Mouse (Mus musculus) intestine, embryonic 16.5 days (tissue): Measurements from ENCODE around the gene Ccdc91. TPM values are rescaled to one million over a fixed set of nuclear protein-coding genes. Genes with fewer than 3 reads are reported as not detected.

Experiments
- ATAC-seq: fragments of 200-750 bp; cut with Nextera tagmentation; 2 replicates; pipeline ENCODE4 v1.8.0; 2017; ENCODE audit warnings: moderate TSS enrichment, moderate library complexity
- H3K27ac ChIP-seq: fragments of 300-500 bp; sonication (generic); 2 replicates; pipeline ENCODE4 v1.5.1; 2014; ENCODE audit warnings: mild to moderate bottlenecking, low read length
- H3K27me3 ChIP-seq: fragments of 300-500 bp; sonication (generic); replicated peaks from 2 replicates; pipeline ENCODE4 v1.6.1; 2014; ENCODE audit warnings: low read length, control low read depth, mixed read lengths; ENCODE audit not compliant: control insufficient read depth, insufficient read depth
- H3K36me3 ChIP-seq: fragments of 300-500 bp; sonication (generic); 2 replicates; pipeline ENCODE4 v1.6.1; 2014; ENCODE audit warnings: low read length, control low read depth; ENCODE audit not compliant: control insufficient read depth, insufficient read depth
- H3K4me1 ChIP-seq: fragments of 300-500 bp; sonication (generic); 2 replicates; pipeline ENCODE4 v1.6.1; 2014; ENCODE audit warnings: low read length, control low read depth, mixed read lengths; ENCODE audit not compliant: control insufficient read depth, insufficient read depth
- H3K4me2 ChIP-seq: fragments of 300-500 bp; sonication (generic); 2 replicates; pipeline ENCODE4 v1.6.1; 2014; ENCODE audit warnings: low read depth, low read length, control low read depth
- H3K4me3 ChIP-seq: fragments of 300-500 bp; sonication (generic); 2 replicates; pipeline ENCODE4 v1.5.1; 2014; ENCODE audit warnings: mild to moderate bottlenecking, low read length
- H3K9ac ChIP-seq: fragments of 300-500 bp; sonication (generic); 2 replicates; pipeline ENCODE4 v1.6.1; 2014; ENCODE audit warnings: low read depth, low read length
- H3K9me3 ChIP-seq: fragments of 300-500 bp; sonication (generic); 2 replicates; pipeline ENCODE4 v1.6.1; 2016; ENCODE audit warnings: low read length, control low read depth; ENCODE audit not compliant: control insufficient read depth
- WGBS: fragments of 180-500 bp; shearing (Covaris S2); extraction: QIAGEN DNeasy Blood & Tissue Kit; methylation state at CpG from one replicate; pipeline ENCODE4 v1.1.7; 2014; 5-methylcytosine and 5-hydroxymethylcytosine counted together
- polyA plus RNA-seq: library from polyadenylated mRNA; unstranded; fragments of >200 nt; fragmentation: Nextera tagmentation; extraction: Ambion mirVana; gene quantifications from 2 replicates; pipeline ENCODE4 v1.2.1, GENCODE M21; 2015

Gene Ccdc91
- polyA plus RNA-seq, 1 experiment from 2014 or later, result 29.8 TPM

DNA sequence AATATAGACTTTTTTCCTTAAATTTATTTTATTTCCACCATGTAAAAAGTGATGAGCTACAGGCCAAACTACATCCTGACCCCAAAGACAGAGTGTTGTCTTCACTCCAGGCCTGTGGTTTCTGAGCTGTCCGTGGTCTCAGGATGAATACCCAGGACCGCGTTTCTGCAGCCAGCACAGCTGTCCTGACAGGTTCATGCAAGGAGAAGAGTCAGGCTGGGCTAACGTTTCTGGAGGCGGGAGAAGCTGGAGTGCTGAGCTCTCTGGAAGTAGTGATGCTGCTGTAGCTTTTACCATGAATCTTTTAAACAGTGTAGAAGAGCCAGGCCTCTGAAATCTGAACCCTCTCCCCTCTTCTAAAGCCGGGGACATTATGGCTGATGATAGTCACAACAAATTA lies 80.0 kb downstream of the Ccdc91 start:
- H3K27me3 ChIP-seq, result no peaks in the 10 kb centered on the region
- H3K4me1 ChIP-seq, result no peaks in the 10 kb centered on the region
- no peak overlapping the region for H3K27ac ChIP-seq
- 55% methylated on average over 6 of the region's 6 CpGs for WGBS
- no peak overlapping the region for H3K4me2 ChIP-seq
- H3K9ac ChIP-seq, result no peak overlapping the region
- no peaks in the 10 kb centered on the region for H3K9me3 ChIP-seq
- H3K4me3 ChIP-seq, result no peak overlapping the region
- H3K36me3 ChIP-seq, result no peaks in the 10 kb centered on the region
- no peak for ATAC-seq

- Histone ChIP-seq H3K4me3 (no peak overlapping the region), H3K36me3 (no peaks in the 10 kb centered on the region), H3K4me1 (no peaks in the 10 kb centered on the region), H3K27ac (no peak overlapping the region), H3K9ac (no peak overlapping the region), H3K27me3 (no peaks in the 10 kb centered on the region), H3K4me2 (no peak overlapping the region), H3K9me3 (no peaks in the 10 kb centered on the region)
- 78% methylated on average over 3 of the region's 3 CpGs for WGBS
- no peak for ATAC-seq
These were observed 83.7 kb downstream of the Ccdc91 start for GRCm38 (mm10) chr6:147559316-147559715.

DNA sequence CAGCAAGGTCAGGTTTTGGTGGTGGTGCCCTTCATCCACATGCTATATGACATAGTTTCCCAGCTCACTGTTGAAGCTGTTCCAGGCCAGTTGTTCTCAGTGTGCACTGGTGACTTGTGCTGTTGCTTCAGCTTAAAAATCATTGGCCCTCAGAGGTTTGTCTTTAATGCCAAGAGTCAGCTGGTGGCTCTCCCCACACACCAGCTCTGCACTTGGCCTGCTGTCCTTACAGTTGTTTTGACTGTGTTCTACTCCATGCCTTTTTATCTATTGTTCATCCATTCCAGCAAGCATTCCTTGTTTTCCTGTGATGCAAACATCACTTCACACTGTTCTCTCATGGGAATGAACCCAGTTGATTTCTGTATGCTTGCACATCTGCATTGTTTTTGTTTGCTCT lies 84.8 kb downstream of the Ccdc91 start:
- Histone ChIP-seq H3K4me2 (no peak overlapping the region), H3K27ac (no peak overlapping the region), H3K4me3 (no peak overlapping the region), H3K9ac (no peak overlapping the region), H3K4me1 (no peaks in the 10 kb centered on the region), H3K9me3 (no peaks in the 10 kb centered on the region), H3K36me3 (no peaks in the 10 kb centered on the region), H3K27me3 (no peaks in the 10 kb centered on the region)
- ATAC-seq, result no peak

DNA sequence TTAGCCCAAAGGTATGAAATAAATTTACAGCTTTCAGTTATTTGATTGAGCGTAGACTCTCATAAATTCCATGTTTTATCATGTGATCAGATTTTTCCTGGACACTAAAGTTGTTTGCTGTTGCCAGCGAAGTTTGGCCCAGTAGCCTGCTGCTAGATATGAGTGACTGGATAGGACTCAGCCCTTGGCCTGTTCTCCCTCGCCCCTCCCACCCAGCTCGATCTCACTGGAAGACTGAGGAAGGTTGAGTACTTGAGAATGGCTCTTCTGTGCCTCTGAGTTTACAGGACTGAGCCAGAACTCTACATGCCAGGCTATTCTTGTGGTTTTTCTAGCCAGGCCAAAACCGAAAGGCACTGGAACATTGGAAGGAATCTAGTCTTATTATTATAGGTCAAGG lies 93.6 kb downstream of the Ccdc91 start:
- Histone ChIP-seq H3K9ac (no peak overlapping the region), H3K27ac (no peak overlapping the region), H3K4me3 (no peak overlapping the region), H3K9me3 (no peaks in the 10 kb centered on the region), H3K36me3 (no peaks in the 10 kb centered on the region), H3K4me2 (no peak overlapping the region), H3K27me3 (no peaks in the 10 kb centered on the region), H3K4me1 (no peaks in the 10 kb centered on the region)
- WGBS, result 88% methylated on average over 5 of the region's 5 CpGs
- ATAC-seq, result no peak

DNA sequence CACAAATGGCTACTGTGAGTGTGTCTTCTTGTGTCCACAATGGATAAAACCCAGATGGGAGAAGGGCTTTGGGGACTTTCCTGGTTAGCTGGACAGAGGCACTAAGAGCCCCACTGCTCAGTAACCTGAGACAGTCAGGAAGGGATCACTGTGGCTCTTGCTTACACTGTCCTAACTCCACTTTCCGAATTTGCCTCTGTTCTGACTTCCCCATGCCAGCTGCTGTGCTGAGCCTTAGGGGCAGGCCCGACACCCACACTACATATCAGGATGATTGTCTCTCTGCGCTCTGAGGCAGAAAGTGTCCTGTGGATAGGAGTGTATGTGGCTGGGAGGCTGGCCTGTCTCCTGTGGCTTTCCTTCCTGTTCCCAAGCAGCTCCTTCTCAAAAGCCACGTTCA lies 97.5 kb downstream of the Ccdc91 start:
- Histone ChIP-seq H3K9me3 (no peaks in the 10 kb centered on the region), H3K27me3 (no peaks in the 10 kb centered on the region), H3K27ac (no peak overlapping the region), H3K4me3 (no peak overlapping the region), H3K4me1 (no peaks in the 10 kb centered on the region), H3K36me3 (no peaks in the 10 kb centered on the region), H3K9ac (no peak overlapping the region), H3K4me2 (no peak overlapping the region)
- 54% methylated on average over 4 of the region's 4 CpGs for WGBS
- ATAC-seq, result no peak

DNA sequence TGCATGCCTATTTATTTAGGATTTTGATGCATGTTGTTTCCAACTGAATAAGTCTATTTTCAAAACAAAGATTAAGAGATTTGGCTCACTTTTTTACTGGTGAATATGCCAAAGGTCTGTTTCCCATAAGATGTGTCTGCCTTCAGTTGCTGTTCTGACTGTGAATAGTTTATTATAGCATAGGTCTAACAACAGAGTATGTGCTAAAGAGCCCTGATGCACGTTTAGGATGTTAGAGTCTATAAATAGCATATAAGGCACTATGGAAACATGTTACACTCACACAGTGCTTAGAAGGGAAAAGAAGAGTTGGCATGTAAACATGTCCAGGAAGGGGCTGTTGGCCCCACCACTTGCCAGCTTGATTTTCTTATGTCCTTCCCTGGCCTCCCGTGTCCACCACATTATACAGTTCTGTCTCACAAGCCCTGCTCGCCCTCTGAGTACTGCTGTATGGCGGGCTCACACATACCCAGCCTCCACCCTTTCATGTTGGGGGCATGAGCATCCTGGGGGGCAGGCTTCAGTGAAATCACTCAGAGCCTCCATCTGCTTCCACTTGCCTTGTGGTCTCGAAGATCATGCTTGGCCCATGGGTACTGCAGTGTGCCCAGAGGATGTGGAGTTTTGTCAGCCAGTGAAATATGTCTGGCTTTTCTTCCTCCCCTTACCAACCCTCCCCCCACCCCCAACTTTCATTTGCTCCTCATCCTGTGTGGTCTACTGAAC lies 99.0 kb downstream of the Ccdc91 start:
- Histone ChIP-seq H3K4me1 (no peaks in the 10 kb centered on the region), H3K9me3 (no peaks in the 10 kb centered on the region), H3K4me2 (no peak overlapping the region), H3K4me3 (no peak overlapping the region), H3K27me3 (no peaks in the 10 kb centered on the region), H3K36me3 (no peaks in the 10 kb centered on the region), H3K9ac (no peak overlapping the region), H3K27ac (peak overlapping the region; percentile 18; the same call in 1 of the 2 replicates)
- WGBS, result 49% methylated on average over 5 of the region's 5 CpGs
- no peak for ATAC-seq

- H3K4me1 ChIP-seq, result no peaks in the 10 kb centered on the region
- no peaks in the 10 kb centered on the region for H3K9me3 ChIP-seq
- H3K4me2 ChIP-seq, result no peak overlapping the region
- no peak overlapping the region for H3K9ac ChIP-seq
- ATAC-seq, result no peak
- H3K27me3 ChIP-seq, result no peaks in the 10 kb centered on the region
- H3K36me3 ChIP-seq, result no peaks in the 10 kb centered on the region
- no peak overlapping the region for H3K4me3 ChIP-seq
- WGBS, result 42% methylated on average over 11 of the region's 11 CpGs
- H3K27ac ChIP-seq, result no peak overlapping the region
These were observed 99.7 kb downstream of the Ccdc91 start for GRCm38 (mm10) chr6:147575183-147575784.

- H3K4me1 ChIP-seq, result no peaks in the 10 kb centered on the region
- H3K4me2 ChIP-seq, result no peak overlapping the region
- H3K27me3 ChIP-seq, result no peaks in the 10 kb centered on the region
- no peak for ATAC-seq
- no peak overlapping the region for H3K4me3 ChIP-seq
- no peak overlapping the region for H3K27ac ChIP-seq
- 77% methylated on average over 3 of the region's 3 CpGs for WGBS
- H3K9ac ChIP-seq, result no peak overlapping the region
- no peaks in the 10 kb centered on the region for H3K9me3 ChIP-seq
- no peaks in the 10 kb centered on the region for H3K36me3 ChIP-seq
These were observed 112.0 kb downstream of the Ccdc91 start for GRCm38 (mm10) chr6:147587675-147588074.

GRCm38 (mm10) chr6:147606666-147607065 lies 131.0 kb downstream of the Ccdc91 start:
- H3K4me1 ChIP-seq, result no peaks in the 10 kb centered on the region
- H3K9me3 ChIP-seq, result no peaks in the 10 kb centered on the region
- no peak overlapping the region for H3K27ac ChIP-seq
- H3K9ac ChIP-seq, result no peak overlapping the region
- no peak for ATAC-seq
- no peak overlapping the region for H3K4me3 ChIP-seq
- H3K27me3 ChIP-seq, result no peaks in the 10 kb centered on the region
- H3K36me3 ChIP-seq, result no peaks in the 10 kb centered on the region
- no peak overlapping the region for H3K4me2 ChIP-seq
- 70% methylated on average over 10 of the region's 10 CpGs for WGBS

- no peaks in the 10 kb centered on the region for H3K4me1 ChIP-seq
- WGBS, result 72% methylated on average over 6 of the region's 6 CpGs
- no peak overlapping the region for H3K27ac ChIP-seq
- no peak overlapping the region for H3K9ac ChIP-seq
- no peak overlapping the region for H3K4me2 ChIP-seq
- no peaks in the 10 kb centered on the region for H3K9me3 ChIP-seq
- H3K4me3 ChIP-seq, result no peak overlapping the region
- no peak for ATAC-seq
- H3K27me3 ChIP-seq, result no peaks in the 10 kb centered on the region
- H3K36me3 ChIP-seq, result no peaks in the 10 kb centered on the region
These were observed 132.0 kb downstream of the Ccdc91 start for GRCm38 (mm10) chr6:147607613-147608012.
